ENCODE assay signal across 24 mouse cellular contexts in genomic region chr17:31653277-31653676, GRCm38 (mm10). TPM values are rescaled to one million over a fixed set of nuclear protein-coding genes. Genes with fewer than 3 reads are reported as not detected.
A peak's percentile ranks its signal among the peaks of the same experiment; 100 is the strongest.
DNase-seq lines count a peak whose midpoint lies in the region; ATAC-seq and TF ChIP-seq lines count a peak whose summit lies in the region.
"Had no signal": no experiment of that assay in that cellular context is flagged by ENCODE, and none has a peak within 500 bp of the region (broad histone marks: within the 10 kb centered on the region; RNA-seq: fewer than 3 reads in every experiment).

No protein-coding gene starts in this region.

- H3K27ac ChIP-seq in lung, embryonic 15.5 days: 0 out of 2 replicates have a peak overlapping the region, but pooled peaks have one; percentile 25
- H3K27ac ChIP-seq in bone marrow, adult 2 months (ENCODE audit: control insufficient read depth, insufficient read depth, low read depth, low read length, poor library complexity): 0 out of 2 replicates have a peak overlapping the region, but pooled peaks have one; percentile 28
- no peak overlapping the region for H3K27ac ChIP-seq in midbrain, embryonic 16.5 days (ENCODE audit: low read length)
- H3K27ac ChIP-seq in hindbrain, embryonic 11.5 days (ENCODE audit: low read depth, low read length): no peak overlapping the region
- no peak overlapping the region for H3K27ac ChIP-seq in heart, embryonic 12.5 days (ENCODE audit: poor library complexity, severe bottlenecking)
- H3K27ac ChIP-seq: embryonic facial prominence, embryonic 10.5 days; forebrain, embryonic 13.5 days; gastrocnemius, adult 2 months; heart, embryonic 13.5 days; hindbrain, embryonic 12.5 days had no signal

- 73% methylated on average over 6 of the region's 6 CpGs for WGBS in lung, embryonic 15.5 days
- WGBS in bone marrow, adult 2 months: 84% methylated on average over 6 of the region's 6 CpGs
- WGBS in midbrain, embryonic 16.5 days: 93% methylated on average over 6 of the region's 6 CpGs
- WGBS in hindbrain, embryonic 11.5 days: 88% methylated on average over 6 of the region's 6 CpGs
- WGBS in heart, embryonic 12.5 days: 87% methylated on average over 6 of the region's 6 CpGs

- no peak overlapping the region for H3K9ac ChIP-seq in lung, embryonic 15.5 days
- no peak overlapping the region for H3K9ac ChIP-seq in midbrain, embryonic 16.5 days (ENCODE audit: low read depth, low read length)
- no peak overlapping the region for H3K9ac ChIP-seq in hindbrain, embryonic 11.5 days (ENCODE audit: low read depth, low read length)
- no peak overlapping the region for H3K9ac ChIP-seq in heart, embryonic 12.5 days
- H3K9ac ChIP-seq: forebrain, embryonic 13.5 days; forebrain, postnatal 0 days; heart, embryonic 13.5 days; hindbrain, embryonic 12.5 days had no signal

- no peaks in the 10 kb centered on the region for H3K9me3 ChIP-seq in lung, embryonic 15.5 days
- H3K9me3 ChIP-seq in E14TG2a.4 (ENCODE audit: low read length): no peaks in the 10 kb centered on the region
- no peaks in the 10 kb centered on the region for H3K9me3 ChIP-seq in midbrain, embryonic 16.5 days (replicated peaks; ENCODE audit: control insufficient read depth, low read length, poor library complexity, severe bottlenecking)
- H3K9me3 ChIP-seq in hindbrain, embryonic 11.5 days (ENCODE audit: control insufficient read depth, low read length): no peaks in the 10 kb centered on the region
- no peaks in the 10 kb centered on the region for H3K9me3 ChIP-seq in heart, embryonic 12.5 days (replicated peaks)
- H3K9me3 ChIP-seq: embryonic facial prominence, embryonic 10.5 days; forebrain, embryonic 13.5 days; heart, embryonic 13.5 days; hindbrain, embryonic 12.5 days had no signal

- no peak for TF ChIP-seq CTCF in E14TG2a.4 (conservative IDR thresholded peaks at IDR 0.05; ENCODE audit: low read length)
- no peak for TF ChIP-seq CTCF in bone marrow, adult 2 months (IDR thresholded peaks at IDR 0.05; ENCODE audit: control insufficient read depth, insufficient read depth, low read length)

- 0 out of 2 replicates have a peak, but pooled peaks have one; percentile 47 for ATAC-seq in lung, embryonic 15.5 days (ENCODE audit: borderline replicate concordance, extremely low read depth, low FRiP score, low TSS enrichment)
- no peak for ATAC-seq in midbrain, embryonic 16.5 days
- no peak for ATAC-seq in hindbrain, embryonic 11.5 days (ENCODE audit: low FRiP score)
- ATAC-seq in heart, embryonic 12.5 days (ENCODE audit: insufficient number of reproducible peaks, low FRiP score): no peak
- ATAC-seq: forebrain, embryonic 13.5 days; forebrain, postnatal 0 days; hindbrain, embryonic 16.5 days had no signal

- no peaks in the 10 kb centered on the region for H3K27me3 ChIP-seq in lung, embryonic 15.5 days
- H3K27me3 ChIP-seq in E14TG2a.4 (ENCODE audit: insufficient read depth, low read length): no peaks in the 10 kb centered on the region
- H3K27me3 ChIP-seq in midbrain, embryonic 16.5 days (ENCODE audit: control insufficient read depth, insufficient read depth, low read depth, low read length): no peaks in the 10 kb centered on the region
- no peaks in the 10 kb centered on the region for H3K27me3 ChIP-seq in hindbrain, embryonic 11.5 days (ENCODE audit: control insufficient read depth, insufficient read depth, low read length)
- no peaks in the 10 kb centered on the region for H3K27me3 ChIP-seq in heart, embryonic 12.5 days (replicated peaks)
- H3K27me3 ChIP-seq: CH12.LX; forebrain, embryonic 13.5 days; heart, embryonic 13.5 days; hindbrain, embryonic 12.5 days had no signal

- no peak overlapping the region for H3K4me3 ChIP-seq in lung, embryonic 15.5 days
- peak overlapping the region; percentile 37; the same call in 1 of the 2 replicates for H3K4me3 ChIP-seq in E14TG2a.4 (replicated peaks; ENCODE audit: low read length)
- H3K4me3 ChIP-seq in bone marrow, adult 2 months (replicated peaks; ENCODE audit: control insufficient read depth, low read depth, low read length): no peak overlapping the region
- no peak overlapping the region for H3K4me3 ChIP-seq in midbrain, embryonic 16.5 days (ENCODE audit: low read depth, low read length)
- H3K4me3 ChIP-seq in hindbrain, embryonic 11.5 days (ENCODE audit: low read depth, low read length): no peak overlapping the region
- H3K4me3 ChIP-seq in heart, embryonic 12.5 days: no peak overlapping the region
- H3K4me3 ChIP-seq: embryonic facial prominence, embryonic 10.5 days; forebrain, embryonic 13.5 days; gastrocnemius, adult 2 months; heart, embryonic 13.5 days; hindbrain, embryonic 12.5 days had no signal

- no peak overlapping the region for H3K4me2 ChIP-seq in lung, embryonic 15.5 days
- H3K4me2 ChIP-seq in midbrain, embryonic 16.5 days (ENCODE audit: low read length): no peak overlapping the region
- no peak overlapping the region for H3K4me2 ChIP-seq in hindbrain, embryonic 11.5 days (replicated peaks; ENCODE audit: low read depth, low read length)
- no peak overlapping the region for H3K4me2 ChIP-seq in heart, embryonic 12.5 days
- H3K4me2 ChIP-seq: forebrain, embryonic 13.5 days; heart, embryonic 13.5 days; hindbrain, embryonic 12.5 days had no signal

- no peak for TF ChIP-seq POLR2A in bone marrow, adult 2 months (IDR thresholded peaks at IDR 0.05; ENCODE audit: borderline replicate concordance, control insufficient read depth, low read depth, low read length)

- H3K4me1 ChIP-seq in lung, embryonic 15.5 days: peaks cover 17% of the 10 kb centered on the region
- H3K4me1 ChIP-seq in E14TG2a.4 (replicated peaks; ENCODE audit: low read depth, low read length): peaks cover 92% of the 10 kb centered on the region
- H3K4me1 ChIP-seq in bone marrow, adult 2 months (ENCODE audit: control insufficient read depth, insufficient read depth, low read length): peaks cover 11% of the 10 kb centered on the region
- H3K4me1 ChIP-seq in midbrain, embryonic 16.5 days (ENCODE audit: control insufficient read depth, insufficient read depth, low read length): peaks cover 9% of the 10 kb centered on the region
- H3K4me1 ChIP-seq in hindbrain, embryonic 11.5 days (replicated peaks; ENCODE audit: control insufficient read depth, insufficient read depth, low read length): peaks cover 2% of the 10 kb centered on the region; the same call in 1 of the 2 replicates
- H3K4me1 ChIP-seq in heart, embryonic 12.5 days (replicated peaks): peaks cover 26% of the 10 kb centered on the region

- peaks cover 77% of the 10 kb centered on the region for H3K36me3 ChIP-seq in lung, embryonic 15.5 days
- H3K36me3 ChIP-seq in E14TG2a.4 (ENCODE audit: insufficient read depth, low read length): peaks cover 95% of the 10 kb centered on the region
- peaks cover 47% of the 10 kb centered on the region for H3K36me3 ChIP-seq in midbrain, embryonic 16.5 days (ENCODE audit: control insufficient read depth, insufficient read depth, low read length)
- H3K36me3 ChIP-seq in hindbrain, embryonic 11.5 days (ENCODE audit: control insufficient read depth, insufficient read depth, low read length): peaks cover 24% of the 10 kb centered on the region
- H3K36me3 ChIP-seq in heart, embryonic 12.5 days: peaks cover 79% of the 10 kb centered on the region

- no peak for DNase-seq in lung, postnatal 25 days (ENCODE audit: low spot score)
- peak; percentile 9 to 15 for DNase-seq in thymus, postnatal 10 days (ENCODE audit: low spot score in 2 of 2)
- DNase-seq in hindbrain, embryonic 11.5 days (ENCODE audit: low spot score): no peak
- DNase-seq: adrenal gland, adult 8-10 months; adrenal gland, postnatal 36 days; cerebellum, adult 11-12 months; cerebellum, adult 9-10 months; cerebellum, postnatal 36 days; forebrain, postnatal 0 days; gastrocnemius, adult 2 months; gastrocnemius, postnatal 25 days; heart, postnatal 36 days had no signal

RNA-seq across cellular contexts. Expression of gene U2af1, which starts 5.4 kb away (rescaled TPM):
- 332 and 360 TPM in 2 replicates for polyA plus RNA-seq in lung, embryonic 15.5 days (2015; fragmentation: Nextera tagmentation; extraction: Ambion mirVana)
- polyA plus RNA-seq in bone marrow, adult 2 months (2011; ENCODE audit: insufficient read depth, insufficient read length, low replicate concordance, missing spikeins): 228 and 282 TPM in 2 replicates
- polyA plus RNA-seq in midbrain, embryonic 16.5 days (2015; fragmentation: Nextera tagmentation; extraction: Ambion mirVana): 194 and 198 TPM in 2 replicates
- 195 and 204 TPM in 2 replicates for polyA plus RNA-seq in hindbrain, embryonic 11.5 days (2014; fragmentation: Nextera tagmentation; extraction: Ambion mirVana)
- polyA plus RNA-seq in heart, embryonic 12.5 days (2016; fragmentation: Nextera tagmentation; extraction: Ambion mirVana): 229 and 244 TPM in 2 replicates

RNA-seq across cellular contexts. Expression of gene Cbs, which starts 16.2 kb away (rescaled TPM):
- 3.2 and 3.6 TPM in 2 replicates for polyA plus RNA-seq in lung, embryonic 15.5 days (2015; fragmentation: Nextera tagmentation; extraction: Ambion mirVana)
- polyA plus RNA-seq in bone marrow, adult 2 months (2011; ENCODE audit: insufficient read depth, insufficient read length, low replicate concordance, missing spikeins): 1.3 and 4.8 TPM in 2 replicates
- polyA plus RNA-seq in midbrain, embryonic 16.5 days (2015; fragmentation: Nextera tagmentation; extraction: Ambion mirVana): 4.9 and 8.9 TPM in 2 replicates
- polyA plus RNA-seq in hindbrain, embryonic 11.5 days (2014; fragmentation: Nextera tagmentation; extraction: Ambion mirVana): 0.74 and 2.6 TPM in 2 replicates
- 0.48 and 0.70 TPM in 2 replicates for polyA plus RNA-seq in heart, embryonic 12.5 days (2016; fragmentation: Nextera tagmentation; extraction: Ambion mirVana)

RNA-seq across cellular contexts. Expression of gene Cryaa, which starts 24.3 kb away (rescaled TPM):
- not detected in 2 replicates for polyA plus RNA-seq in lung, embryonic 15.5 days (2015; fragmentation: Nextera tagmentation; extraction: Ambion mirVana)
- not detected in 2 replicates for polyA plus RNA-seq in bone marrow, adult 2 months (2011; ENCODE audit: insufficient read depth, insufficient read length, low replicate concordance, missing spikeins)
- polyA plus RNA-seq in midbrain, embryonic 16.5 days (2015; fragmentation: Nextera tagmentation; extraction: Ambion mirVana): 0.25 TPM in 1 of 2 replicates, not detected in the other
- not detected in 2 replicates for polyA plus RNA-seq in hindbrain, embryonic 11.5 days (2014; fragmentation: Nextera tagmentation; extraction: Ambion mirVana)
- 0.44 TPM in 1 of 2 replicates, not detected in the other for polyA plus RNA-seq in heart, embryonic 12.5 days (2016; fragmentation: Nextera tagmentation; extraction: Ambion mirVana)
- polyA plus RNA-seq: forebrain, embryonic 13.5 days; forebrain, postnatal 0 days; heart, embryonic 13.5 days; heart, postnatal 0 days; hindbrain, embryonic 12.5 days had no signal

Comparison
In these comparisons a context has a peak if more than half of its experiments do, and no peak if none do; other contexts are left out.
1. H3K27ac ChIP-seq: peak in lung, embryonic 15.5 days (single experiment) and bone marrow, adult 2 months (single experiment); none in midbrain, embryonic 16.5 days (single experiment), hindbrain, embryonic 11.5 days (single experiment) and heart, embryonic 12.5 days (single experiment).
2. DNase-seq: peak in thymus, postnatal 10 days (2 of 2); none in lung, postnatal 25 days (single experiment) and hindbrain, embryonic 11.5 days (single experiment).